Mouse (Mus musculus): Measurements from ENCODE around the gene Nanog.

GRCm38 (mm10) chr6:122686709-122687108, 20.6 kb upstream of the Nanog start:
- TF ChIP-seq CTCF (IDR thresholded peaks at IDR 0.05; ENCODE audit: insufficient read depth, low read depth, low read length) (no peak), POLR2A (IDR thresholded peaks at IDR 0.05; ENCODE audit: insufficient read depth, low read depth, low read length) (no peak)
